Mouse (Mus musculus): Measurements from ENCODE around the gene Haus5. TPM values are rescaled to one million over a fixed set of nuclear protein-coding genes. Genes with fewer than 3 reads are reported as not detected.

Gene Haus5
- polyA plus RNA-seq, 1 experiment, result 2.3 TPM

DNA sequence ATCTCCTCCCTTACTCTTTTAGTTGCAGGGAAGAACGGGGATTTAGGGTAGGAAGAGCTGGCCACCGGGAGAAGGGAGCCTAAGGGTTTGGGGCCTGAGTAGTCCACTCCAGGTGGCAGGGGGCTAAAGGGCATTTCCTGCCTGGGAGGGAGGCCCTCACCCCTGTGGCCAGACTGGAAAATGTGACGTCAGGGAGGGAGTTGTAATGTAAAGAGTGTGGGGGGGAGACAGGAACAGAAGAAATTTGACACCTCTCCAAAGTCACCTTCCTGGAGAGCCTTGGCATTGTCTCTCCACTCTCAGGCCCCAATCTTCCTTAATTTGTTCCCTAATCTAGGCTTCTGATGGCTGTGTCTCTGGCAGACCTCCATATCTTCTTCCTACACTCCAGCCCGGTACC, 25.7 kb downstream of the Haus5 start:
- H3K27ac ChIP-seq (replicated peaks; ENCODE audit: low read depth, low read length), result no peak overlapping the region
- H3K4me3 ChIP-seq (ENCODE audit: insufficient read depth, low read depth, low read length), result no peak overlapping the region

DNA sequence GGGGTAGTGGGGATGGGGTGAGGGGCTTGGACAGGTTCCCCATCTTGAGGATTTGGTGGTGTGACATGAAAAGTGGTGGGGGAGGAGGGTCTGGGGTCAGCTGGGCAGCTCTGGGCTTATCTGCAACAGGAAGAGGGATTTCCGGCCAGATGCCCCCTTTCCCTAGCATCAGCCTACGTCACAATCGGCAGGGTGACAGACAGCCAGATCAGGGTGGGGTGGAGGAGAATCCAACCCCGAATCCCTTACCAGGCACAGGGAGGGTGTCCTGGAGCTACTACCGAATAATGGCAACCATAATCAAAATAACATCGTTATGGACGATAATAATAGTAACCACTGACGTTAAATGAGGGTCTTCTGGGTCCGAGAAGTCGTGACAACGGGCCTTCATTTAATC, 28.4 kb downstream of the Haus5 start:
- Histone ChIP-seq H3K4me1 (ENCODE audit: control insufficient read depth, insufficient read depth, insufficient read length, low read length) (no peaks in the 10 kb centered on the region), H3K4me3 (ENCODE audit: insufficient read depth, low read depth, low read length) (no peak overlapping the region), H3K27ac (replicated peaks; ENCODE audit: low read depth, low read length) (no peak overlapping the region)

More for the DNA sequence above, 25.7 kb downstream of the Haus5 start:
- no peaks in the 10 kb centered on the region for H3K4me1 ChIP-seq (ENCODE audit: control insufficient read depth, insufficient read depth, insufficient read length, low read length)

DNA sequence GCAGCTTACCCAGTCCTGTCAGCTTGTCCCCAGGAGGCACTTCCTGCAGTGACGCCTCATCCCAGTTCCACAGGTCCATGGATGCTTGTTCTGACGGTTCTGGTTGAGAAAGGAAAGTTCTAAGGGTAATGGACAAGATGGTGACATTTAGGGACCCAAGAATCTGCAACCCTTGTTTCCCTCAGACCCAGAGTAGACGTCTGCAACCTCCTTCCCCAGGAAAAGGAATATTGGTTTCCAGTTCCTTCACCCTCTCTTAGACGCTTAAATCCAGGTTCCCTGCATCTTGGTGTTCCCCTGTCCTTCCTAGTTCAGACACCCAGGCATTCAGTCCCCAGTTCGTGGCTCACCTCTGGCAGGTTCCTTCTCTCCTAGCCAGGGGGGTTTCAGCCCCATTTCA, 29.0 kb downstream of the Haus5 start, which contains the start of gene Etv2:
TSS of gene Etv2 (minus strand) at position 101 of the 400 bp plus-strand sequence.
- H3K4me3 ChIP-seq (ENCODE audit: insufficient read depth, low read depth, low read length), result no peak within 1 kb of the TSS
- no peak within 1 kb of the TSS for H3K27ac ChIP-seq (replicated peaks; ENCODE audit: low read depth, low read length)
- H3K4me1 ChIP-seq (ENCODE audit: control insufficient read depth, insufficient read depth, insufficient read length, low read length), result no peaks in the 10 kb centered on the region

DNA sequence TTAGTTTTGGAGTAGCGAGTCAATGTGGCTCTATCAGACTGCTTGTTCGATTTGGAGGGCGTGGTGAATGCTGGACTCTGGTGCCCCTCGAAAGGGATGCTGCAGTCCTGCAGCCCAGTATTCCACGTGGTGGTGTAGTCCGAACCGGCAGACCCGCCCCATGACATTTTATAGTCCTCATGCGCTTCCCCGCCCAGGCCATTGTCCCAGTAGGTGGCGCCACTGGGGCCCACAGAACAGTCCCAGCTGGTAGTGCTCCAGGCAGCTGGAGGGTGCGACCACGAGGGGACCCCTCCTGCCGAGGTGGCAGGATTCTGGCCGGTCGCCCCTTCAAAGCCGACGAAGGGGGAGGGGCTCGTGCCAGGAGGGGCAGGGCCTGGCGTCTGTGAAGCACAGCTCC, 30.2 kb downstream of the Haus5 start:
- H3K4me3 ChIP-seq (ENCODE audit: insufficient read depth, low read depth, low read length), result no peak overlapping the region
- H3K4me1 ChIP-seq (ENCODE audit: control insufficient read depth, insufficient read depth, insufficient read length, low read length), result no peaks in the 10 kb centered on the region
- no peak overlapping the region for H3K27ac ChIP-seq (replicated peaks; ENCODE audit: low read depth, low read length)

DNA sequence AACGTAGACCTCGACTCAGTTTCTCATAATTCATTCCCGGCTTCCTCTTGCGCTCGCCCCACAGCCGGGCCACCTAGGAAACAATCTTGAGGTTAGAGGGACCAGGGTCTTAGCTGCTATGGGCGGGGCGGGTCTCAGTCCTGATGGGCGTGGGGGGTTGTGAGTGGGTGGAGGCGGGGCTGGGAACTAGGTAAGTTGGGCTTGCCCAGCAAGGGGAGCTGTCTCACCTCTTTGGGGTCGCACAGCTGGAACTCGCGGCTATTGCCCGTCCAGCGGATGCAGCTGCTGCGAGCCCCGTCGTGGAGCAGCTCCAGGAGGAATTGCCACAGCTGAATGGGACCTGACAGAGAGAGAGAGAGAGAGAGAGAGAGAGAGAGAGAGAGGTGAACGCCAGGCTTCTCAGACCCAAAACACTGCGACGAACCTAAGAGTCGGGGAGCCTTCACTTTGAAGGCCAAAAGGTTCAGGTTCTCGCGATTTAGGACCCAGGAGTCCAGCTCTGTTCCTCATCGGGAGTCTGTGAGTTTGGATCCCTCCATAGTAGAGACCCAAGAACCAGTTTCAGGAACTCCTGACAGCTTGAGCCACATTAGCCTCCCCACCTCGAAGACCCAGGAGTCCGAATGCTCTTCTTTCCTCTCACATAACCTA, 30.9 kb downstream of the Haus5 start:
- no peak overlapping the region for H3K27ac ChIP-seq (replicated peaks; ENCODE audit: low read depth, low read length)
- H3K4me3 ChIP-seq (ENCODE audit: insufficient read depth, low read depth, low read length), result no peak overlapping the region
- H3K4me1 ChIP-seq (ENCODE audit: control insufficient read depth, insufficient read depth, insufficient read length, low read length), result no peaks in the 10 kb centered on the region

DNA sequence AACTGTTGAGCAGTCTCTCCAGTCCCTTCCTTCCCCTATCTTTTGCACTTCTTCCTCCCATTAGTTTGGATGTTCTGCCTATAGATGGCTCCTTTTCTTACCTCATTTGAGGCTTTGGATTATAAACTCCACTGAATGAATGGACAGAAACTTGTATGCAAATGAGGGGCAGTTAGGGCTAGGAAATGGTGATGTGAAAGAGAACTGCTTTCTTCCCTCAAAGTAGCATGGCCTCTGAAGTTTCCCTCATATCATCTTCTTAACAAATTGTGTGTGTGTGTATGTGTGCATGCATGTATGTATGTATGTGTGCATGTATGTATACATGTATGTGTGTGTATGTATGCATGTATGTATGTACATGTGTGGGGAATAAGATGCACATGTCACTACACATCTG, 35.8 kb downstream of the Haus5 start:
- no peak overlapping the region for H3K27ac ChIP-seq (replicated peaks; ENCODE audit: low read depth, low read length)
- no peaks in the 10 kb centered on the region for H3K4me1 ChIP-seq (ENCODE audit: control insufficient read depth, insufficient read depth, insufficient read length, low read length)
- no peak overlapping the region for H3K4me3 ChIP-seq (ENCODE audit: insufficient read depth, low read depth, low read length)

DNA sequence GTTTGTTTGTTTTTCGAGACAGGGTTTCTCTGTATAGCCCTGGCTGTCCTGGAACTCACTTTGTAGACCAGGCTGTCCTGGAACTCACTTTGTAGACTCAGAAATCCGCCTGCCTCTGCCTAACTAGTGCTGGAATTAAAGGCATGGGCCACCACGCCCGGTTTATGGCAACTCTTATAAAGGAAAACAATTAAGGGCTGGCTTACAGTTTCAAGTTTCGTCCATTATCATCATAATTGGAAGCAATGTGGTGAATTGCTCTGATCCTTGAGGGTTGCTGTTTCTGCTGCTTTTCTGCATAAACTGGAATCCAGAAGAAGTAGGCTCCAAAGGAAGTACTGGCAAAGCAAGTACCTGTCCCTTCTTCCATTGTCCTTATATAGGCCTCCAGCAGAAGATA, 38.1 kb downstream of the Haus5 start:
- Histone ChIP-seq H3K4me1 (ENCODE audit: control insufficient read depth, insufficient read depth, insufficient read length, low read length) (no peaks in the 10 kb centered on the region; the same call in 1 of the 2 replicates), H3K27ac (replicated peaks; ENCODE audit: low read depth, low read length) (no peak overlapping the region), H3K4me3 (ENCODE audit: insufficient read depth, low read depth, low read length) (no peak overlapping the region)

DNA sequence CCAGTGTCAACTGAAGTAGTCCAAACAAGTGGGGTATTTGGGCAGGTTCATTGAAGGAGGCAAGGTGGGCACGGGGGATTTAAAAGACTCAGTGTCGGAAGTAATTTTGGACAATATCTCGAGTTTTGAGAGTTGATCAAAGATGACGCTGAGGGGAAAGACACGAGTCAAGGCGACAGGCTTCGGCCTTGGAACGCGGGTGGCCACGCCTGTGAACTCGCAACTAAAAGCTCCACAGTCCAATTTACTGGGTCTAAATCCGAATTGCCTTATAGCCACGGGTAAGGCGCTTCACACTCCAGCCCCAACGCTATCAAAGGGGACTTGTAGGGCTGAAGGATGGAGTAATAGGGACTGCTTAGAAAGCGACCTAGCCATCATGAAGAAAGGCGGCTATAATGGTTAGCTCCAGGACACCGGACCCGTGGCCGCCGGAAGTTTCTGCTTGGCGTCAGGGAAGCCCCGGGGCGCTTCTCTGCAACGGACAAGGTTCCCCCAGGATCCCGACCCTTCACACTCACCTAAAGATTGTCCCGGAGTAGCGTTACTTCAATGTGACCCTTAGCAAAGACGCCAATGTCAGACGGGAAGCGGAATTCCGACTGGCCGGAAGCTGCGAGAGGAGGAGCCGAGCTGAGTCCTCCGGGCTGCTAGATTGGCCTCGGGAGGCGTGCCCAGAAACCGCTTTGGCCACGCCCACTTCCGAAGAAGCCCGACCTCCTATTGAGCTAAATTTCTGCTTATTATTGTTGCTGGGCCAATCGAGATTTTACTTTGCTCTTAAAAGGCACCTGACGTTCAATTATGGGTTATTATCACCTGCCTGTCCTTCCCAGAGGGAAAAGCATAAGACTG, 39.0 kb downstream of the Haus5 start, which contains the start of gene Cox6b1:
TSS of gene Cox6b1 (minus strand) at position 622 of the 855 bp plus-strand sequence.
- H3K4me3 ChIP-seq (ENCODE audit: insufficient read depth, low read depth, low read length), result peak within 1 kb of the TSS; percentile 92
- no peaks in the 10 kb centered on the region; the same call in 1 of the 2 replicates for H3K4me1 ChIP-seq (ENCODE audit: control insufficient read depth, insufficient read depth, insufficient read length, low read length)
- peak within 1 kb of the TSS; percentile 96 for H3K27ac ChIP-seq (replicated peaks; ENCODE audit: low read depth, low read length)

DNA sequence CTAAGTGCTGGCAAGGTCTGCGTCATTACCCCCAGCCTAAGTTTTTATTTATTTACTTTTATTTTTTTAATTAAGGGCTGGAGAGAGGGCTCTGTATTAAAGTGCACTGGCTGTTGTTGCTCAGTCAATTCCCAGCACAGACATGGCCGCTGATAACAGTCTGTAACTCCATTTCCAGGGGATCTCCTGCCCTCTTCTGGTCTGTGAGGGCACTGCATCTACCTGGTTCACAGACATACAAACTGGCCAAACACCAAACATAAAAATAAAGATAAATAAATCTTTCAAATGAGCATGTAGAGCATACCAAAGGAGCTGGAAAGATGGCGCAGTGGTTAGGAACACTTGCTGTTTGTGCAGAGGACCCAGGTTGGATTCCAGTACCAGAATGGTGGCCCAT, 45.6 kb downstream of the Haus5 start:
- Histone ChIP-seq H3K4me1 (ENCODE audit: control insufficient read depth, insufficient read depth, insufficient read length, low read length) (no peaks in the 10 kb centered on the region; the same call in 1 of the 2 replicates), H3K4me3 (ENCODE audit: insufficient read depth, low read depth, low read length) (no peak overlapping the region), H3K27ac (replicated peaks; ENCODE audit: low read depth, low read length) (no peak overlapping the region)

DNA sequence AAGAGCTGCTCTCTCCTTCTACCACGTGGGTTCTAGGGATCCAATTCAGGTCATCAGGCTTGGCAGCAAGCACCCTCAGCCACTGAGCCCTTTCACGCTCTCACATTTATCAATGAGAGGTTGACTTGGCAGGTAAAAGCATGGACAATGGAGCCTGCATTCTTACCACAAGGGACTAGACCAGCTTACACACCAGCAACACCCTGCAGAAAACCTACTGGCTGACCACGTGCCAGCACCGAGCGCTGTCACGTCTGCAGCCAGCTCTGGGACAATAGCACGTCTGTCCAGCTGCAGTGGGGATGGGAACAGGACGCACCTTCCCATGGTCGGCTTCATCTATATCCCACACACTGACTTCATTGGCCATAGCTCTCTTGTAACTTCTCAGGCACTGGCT, 46.1 kb downstream of the Haus5 start:
- Histone ChIP-seq H3K4me3 (ENCODE audit: insufficient read depth, low read depth, low read length) (no peak overlapping the region), H3K4me1 (ENCODE audit: control insufficient read depth, insufficient read depth, insufficient read length, low read length) (no peaks in the 10 kb centered on the region; the same call in 1 of the 2 replicates), H3K27ac (replicated peaks; ENCODE audit: low read depth, low read length) (no peak overlapping the region)

DNA sequence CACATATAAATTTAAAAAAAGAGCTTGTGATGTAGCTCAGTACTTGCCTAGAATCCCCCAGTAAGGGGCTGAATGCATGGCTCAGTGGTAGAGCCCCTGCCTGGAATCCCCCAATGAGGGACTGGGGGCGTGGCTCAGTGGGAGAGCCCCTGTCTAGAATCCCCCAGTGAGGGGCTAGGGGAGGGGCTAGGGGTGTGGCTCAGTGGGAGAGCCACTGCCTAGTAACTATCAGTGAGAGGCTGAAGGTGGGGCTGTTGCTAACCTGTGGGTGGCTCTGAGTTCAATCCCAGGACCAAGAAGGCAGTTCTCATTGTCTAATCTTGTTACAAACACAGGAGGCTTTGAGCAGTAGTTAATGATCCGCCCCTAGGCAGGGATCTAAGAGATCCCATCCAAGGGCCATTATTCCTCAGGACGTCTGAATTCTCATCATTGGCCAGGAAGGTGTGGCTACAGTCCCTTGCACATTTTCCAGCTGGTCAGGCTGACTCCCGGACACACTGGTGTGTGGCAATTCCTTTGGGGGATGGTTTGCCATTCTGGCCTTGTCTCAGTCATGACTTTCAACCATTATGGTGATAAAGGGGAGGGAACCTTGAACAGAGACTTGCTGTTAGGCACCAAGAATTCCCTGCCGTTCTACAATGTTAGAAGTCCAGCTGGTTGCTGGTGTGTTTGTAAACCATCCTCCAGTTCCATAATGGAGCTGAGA, 49.6 kb downstream of the Haus5 start:
- Histone ChIP-seq H3K27ac (replicated peaks; ENCODE audit: low read depth, low read length) (no peak overlapping the region), H3K4me3 (ENCODE audit: insufficient read depth, low read depth, low read length) (no peak overlapping the region), H3K4me1 (ENCODE audit: control insufficient read depth, insufficient read depth, insufficient read length, low read length) (no peaks in the 10 kb centered on the region)

DNA sequence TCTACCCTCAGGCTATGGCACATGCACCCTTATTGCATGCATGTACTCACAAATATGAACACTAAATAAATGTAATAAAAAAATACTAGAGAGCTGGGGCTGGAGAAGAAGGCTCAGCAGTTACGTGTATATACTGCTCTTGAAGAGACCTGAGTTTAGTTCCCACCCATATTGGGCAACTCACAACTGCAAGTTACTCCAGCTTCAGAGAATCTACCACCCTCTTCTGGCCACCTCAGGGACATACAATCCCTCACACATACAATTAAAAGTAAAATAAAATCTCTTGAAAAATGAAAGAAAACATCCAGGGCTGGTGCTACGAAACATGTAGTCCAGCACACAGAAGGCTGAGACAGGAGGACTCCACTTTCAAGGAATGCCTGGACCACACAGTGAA, 50.3 kb downstream of the Haus5 start:
- H3K4me1 ChIP-seq (ENCODE audit: control insufficient read depth, insufficient read depth, insufficient read length, low read length), result no peaks in the 10 kb centered on the region
- no peak overlapping the region for H3K27ac ChIP-seq (replicated peaks; ENCODE audit: low read depth, low read length)
- no peak overlapping the region for H3K4me3 ChIP-seq (ENCODE audit: insufficient read depth, low read depth, low read length)

DNA sequence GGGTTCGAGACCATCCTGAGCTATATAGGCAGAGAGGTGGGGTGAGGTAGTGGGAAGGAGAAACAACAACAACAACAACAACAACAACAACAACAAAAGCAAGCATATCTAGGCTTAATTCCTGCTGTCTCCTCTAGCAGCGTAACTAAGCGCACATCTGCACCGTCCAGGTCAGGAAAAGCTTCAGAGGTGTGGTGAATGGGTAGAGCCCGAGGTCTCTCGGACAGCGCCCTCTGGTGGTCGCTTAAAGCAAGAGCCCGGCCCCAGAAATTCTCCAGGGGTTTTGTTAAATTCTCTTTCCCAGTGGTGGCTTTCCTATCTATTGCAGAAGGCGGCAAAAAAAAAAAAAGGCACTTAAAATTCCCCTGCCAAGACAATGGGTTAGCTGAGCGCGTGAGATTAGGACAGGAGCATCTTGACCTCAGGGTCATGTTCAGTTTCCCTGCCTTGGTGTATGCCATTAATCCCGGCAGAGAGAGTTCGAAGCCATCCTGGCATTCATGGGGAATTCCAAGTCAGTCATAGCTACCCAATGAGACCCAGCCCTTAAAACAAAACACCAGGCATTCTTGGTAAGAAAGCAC, 51.2 kb downstream of the Haus5 start:
- Histone ChIP-seq H3K4me1 (ENCODE audit: control insufficient read depth, insufficient read depth, insufficient read length, low read length) (no peaks in the 10 kb centered on the region), H3K4me3 (ENCODE audit: insufficient read depth, low read depth, low read length) (no peak overlapping the region), H3K27ac (replicated peaks; ENCODE audit: low read depth, low read length) (no peak overlapping the region)

DNA sequence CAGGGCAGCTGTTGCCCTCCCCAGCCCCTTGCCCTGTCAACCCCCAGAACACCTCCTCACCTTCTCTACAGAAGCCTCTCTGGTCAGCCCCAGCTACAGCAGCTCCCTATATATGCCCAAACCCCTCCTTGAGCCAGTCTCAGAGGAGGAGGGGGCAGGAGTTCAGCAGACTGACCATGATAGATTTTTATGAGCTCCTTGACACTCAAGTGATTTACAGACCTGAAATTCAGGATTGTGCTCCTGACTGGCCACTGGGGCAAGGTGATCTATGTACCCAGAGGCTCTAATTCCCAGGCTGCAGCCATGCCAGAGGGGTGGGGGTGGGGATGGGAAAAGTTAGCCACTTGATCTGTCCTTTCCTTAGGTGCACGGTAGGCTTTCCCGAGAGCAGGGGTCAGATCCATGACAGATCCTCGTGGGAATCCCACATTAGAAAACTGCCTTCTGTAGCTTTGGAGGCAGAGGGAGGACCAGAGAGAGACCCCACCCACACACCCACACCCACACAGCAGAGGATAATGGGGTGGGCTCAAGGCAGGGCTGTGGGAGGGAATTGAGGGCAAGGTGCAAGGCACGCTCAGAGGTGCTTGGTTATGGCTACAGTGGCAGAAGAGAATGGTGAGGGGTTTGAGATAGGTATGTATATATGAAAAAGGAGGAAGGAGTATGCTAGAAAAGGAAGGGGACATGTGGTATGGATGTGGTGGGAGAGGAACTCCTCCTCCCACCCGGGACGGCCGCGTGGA, 52.0 kb downstream of the Haus5 start, which contains the start of gene Upk1a:
TSS of gene Upk1a (minus strand) at position 194 of the 749 bp plus-strand sequence.
- Histone ChIP-seq H3K27ac (replicated peaks; ENCODE audit: low read depth, low read length) (no peak within 1 kb of the TSS), H3K4me3 (ENCODE audit: insufficient read depth, low read depth, low read length) (no peak within 1 kb of the TSS), H3K4me1 (ENCODE audit: control insufficient read depth, insufficient read depth, insufficient read length, low read length) (no peaks in the 10 kb centered on the region)
